In genomic region chr2:77401438-77402235, GRCm38 (mm10) we compare ENCODE assay signal across 7 mouse cellular contexts.
DNase-seq lines count a peak whose midpoint lies in the region; ATAC-seq and TF ChIP-seq lines count a peak whose summit lies in the region.

No protein-coding gene starts in this region.

- H3K4me3 ChIP-seq in embryonic facial prominence, embryonic 11.5 days (ENCODE audit: low read depth, low read length) = peak overlapping the region; percentile 5; the same call in 1 of the 2 replicates
- H3K4me3 ChIP-seq in intestine, embryonic 15.5 days (replicated peaks) = no peak overlapping the region
- H3K4me3 ChIP-seq in liver, postnatal 0 days (ENCODE audit: low read depth, low read length) = no peak overlapping the region

- 0 out of 2 replicates have a peak, but pooled peaks have one; percentile 5 for TF ChIP-seq CTCF in liver, postnatal 0 days (IDR thresholded peaks at IDR 0.05; ENCODE audit: low read depth)

- DNase-seq in testis, postnatal 10 days (ENCODE audit: low spot score) = peak; percentile 44
- DNase-seq in testis, postnatal 14 days (ENCODE audit: low spot score) = no peak
- DNase-seq in embryonic facial prominence, embryonic 11.5 days (ENCODE audit: low spot score) = peak; percentile 60
- no peak for DNase-seq in liver, postnatal 0 days
- DNase-seq in yolk sac, embryonic 10.5 days (ENCODE audit: low spot score) = peak; percentile 13

- 9% methylated on average over 13 of the region's 13 CpGs for WGBS in embryonic facial prominence, embryonic 11.5 days
- WGBS in intestine, embryonic 15.5 days = 10% methylated on average over 13 of the region's 13 CpGs
- 15% methylated on average over 13 of the region's 13 CpGs for WGBS in liver, postnatal 0 days (ENCODE audit: insufficient replicate concordance)

- 0 out of 2 replicates have a peak, but pooled peaks have one; percentile 44 for ATAC-seq in embryonic facial prominence, embryonic 11.5 days (replicated peaks; ENCODE audit: insufficient number of reproducible peaks, low FRiP score, low TSS enrichment, low read depth)
- ATAC-seq in intestine, embryonic 15.5 days = no peak
- no peak for ATAC-seq in liver, postnatal 0 days
- ATAC-seq in megakaryocyte progenitor cell, adult 5-6 weeks (replicated peaks; ENCODE audit: poor library complexity) = no peak

- H3K9ac ChIP-seq in embryonic facial prominence, embryonic 11.5 days (replicated peaks; ENCODE audit: low read length) = peak overlapping the region; percentile 39; the same call in 1 of the 2 replicates
- H3K9ac ChIP-seq in intestine, embryonic 15.5 days = no peak overlapping the region
- H3K9ac ChIP-seq in liver, postnatal 0 days (replicated peaks) = no peak overlapping the region

- H3K4me1 ChIP-seq in embryonic facial prominence, embryonic 11.5 days (ENCODE audit: control insufficient read depth, insufficient read depth, low read length) = no peaks in the 10 kb centered on the region
- H3K4me1 ChIP-seq in intestine, embryonic 15.5 days (replicated peaks) = 0 out of 2 replicates have a peak, but pooled peaks cover 2% of the 10 kb centered on the region
- H3K4me1 ChIP-seq in liver, postnatal 0 days (ENCODE audit: insufficient read depth) = no peaks in the 10 kb centered on the region

- no peaks in the 10 kb centered on the region for H3K27me3 ChIP-seq in embryonic facial prominence, embryonic 11.5 days (ENCODE audit: control insufficient read depth, insufficient read depth, low read length)
- no peaks in the 10 kb centered on the region for H3K27me3 ChIP-seq in intestine, embryonic 15.5 days (replicated peaks)
- H3K27me3 ChIP-seq in liver, postnatal 0 days (ENCODE audit: insufficient read depth, low read length) = no peaks in the 10 kb centered on the region

- no peak overlapping the region for H3K27ac ChIP-seq in embryonic facial prominence, embryonic 11.5 days (replicated peaks; ENCODE audit: low read depth, low read length)
- H3K27ac ChIP-seq in intestine, embryonic 15.5 days = no peak overlapping the region
- no peak overlapping the region for H3K27ac ChIP-seq in liver, postnatal 0 days (ENCODE audit: low read depth)

- H3K36me3 ChIP-seq in embryonic facial prominence, embryonic 11.5 days (replicated peaks; ENCODE audit: control insufficient read depth, insufficient read depth, low read depth, low read length) = no peaks in the 10 kb centered on the region
- no peaks in the 10 kb centered on the region for H3K36me3 ChIP-seq in intestine, embryonic 15.5 days
- H3K36me3 ChIP-seq in liver, postnatal 0 days (replicated peaks; ENCODE audit: insufficient read depth, low read length) = no peaks in the 10 kb centered on the region

- no peaks in the 10 kb centered on the region for H3K9me3 ChIP-seq in embryonic facial prominence, embryonic 11.5 days (replicated peaks; ENCODE audit: control insufficient read depth, low read length)
- H3K9me3 ChIP-seq in intestine, embryonic 15.5 days = no peaks in the 10 kb centered on the region
- no peaks in the 10 kb centered on the region for H3K9me3 ChIP-seq in liver, postnatal 0 days (ENCODE audit: low read length)

- no peak for TF ChIP-seq EP300 in liver, postnatal 0 days (IDR thresholded peaks at IDR 0.05; ENCODE audit: low read depth)

- H3K4me2 ChIP-seq in embryonic facial prominence, embryonic 11.5 days (ENCODE audit: low read depth, low read length) = peak overlapping the region; percentile 29
- peak overlapping the region; percentile 47 for H3K4me2 ChIP-seq in intestine, embryonic 15.5 days (replicated peaks)
- H3K4me2 ChIP-seq in liver, postnatal 0 days (ENCODE audit: low read depth, low read length) = peak overlapping the region; percentile 24; the same call in 1 of the 2 replicates

Comparison
In these comparisons a context has a peak if more than half of its experiments do, and no peak if none do; other contexts are left out.
1. DNase-seq: peak in testis, postnatal 10 days (single experiment), embryonic facial prominence, embryonic 11.5 days (single experiment) and yolk sac, embryonic 10.5 days (single experiment); none in testis, postnatal 14 days (single experiment) and liver, postnatal 0 days (single experiment).
2. Peak in every context shown above with its lines, with median percentiles within 50 percentile points of each other: H3K4me2 ChIP-seq.